Mouse (Mus musculus) spleen, adult 12 weeks (tissue): ENCODE data around the gene Trappc2.

Experiments
- DNase-seq: peaks from one replicate; pipeline ENCODE4 v3.0.0; 2022; ENCODE audit warnings: low spot score

Gene Trappc2

GRCm38 (mm10) chrX:166440036-166440615 lies at the start of gene Trappc2:
Trappc2 (plus strand) TSS chrX:166440574.
- no peak for DNase-seq

GRCm38 (mm10) chrX:166393753-166394152 lies 46.6 kb upstream of the Trappc2 start:
- DNase-seq = no peak

GRCm38 (mm10) chrX:166407865-166408264 lies 32.5 kb upstream of the Trappc2 start:
- no peak for DNase-seq

- DNase-seq = no peak
Observed at GRCm38 (mm10) chrX:166416196-166416595, 24.2 kb upstream of the Trappc2 start.

- no peak for DNase-seq
Observed at GRCm38 (mm10) chrX:166434812-166435211, 5.6 kb upstream of the Trappc2 start.

- peak; percentile 76 for DNase-seq
Observed at GRCm38 (mm10) chrX:166440616-166441063, 266 bp downstream of the Trappc2 start, which contains the start of gene Ofd1. Ofd1 (minus strand) TSS chrX:166440704.

- DNase-seq = no peak
Observed at GRCm38 (mm10) chrX:166444552-166444951, 4.2 kb downstream of the Trappc2 start.

GRCm38 (mm10) chrX:166453532-166453931 lies 13.2 kb downstream of the Trappc2 start:
- no peak for DNase-seq

GRCm38 (mm10) chrX:166454331-166454730 lies 14.0 kb downstream of the Trappc2 start:
- no peak for DNase-seq

- no peak for DNase-seq
Observed at GRCm38 (mm10) chrX:166455525-166455924, 15.2 kb downstream of the Trappc2 start.

GRCm38 (mm10) chrX:166468321-166468720 lies 27.9 kb downstream of the Trappc2 start:
- DNase-seq = no peak

- DNase-seq = no peak
Observed at GRCm38 (mm10) chrX:166472612-166473011, 32.2 kb downstream of the Trappc2 start.

- no peak for DNase-seq
Observed at GRCm38 (mm10) chrX:166477393-166477792, 37.0 kb downstream of the Trappc2 start.

GRCm38 (mm10) chrX:166478631-166479364 lies 38.4 kb downstream of the Trappc2 start:
- DNase-seq = peak; percentile 1

- peak; percentile 83 for DNase-seq
Observed at GRCm38 (mm10) chrX:166479365-166479983, 39.1 kb downstream of the Trappc2 start, which contains the start of gene Rab9. Rab9 (minus strand) TSS chrX:166479867.

GRCm38 (mm10) chrX:166495052-166495451 lies 54.7 kb downstream of the Trappc2 start:
- DNase-seq = no peak

- DNase-seq = no peak
Observed at GRCm38 (mm10) chrX:166497771-166498170, 57.4 kb downstream of the Trappc2 start.

- DNase-seq = no peak
Observed at GRCm38 (mm10) chrX:166499496-166500190, 59.3 kb downstream of the Trappc2 start.
